Mouse (Mus musculus) brain, embryonic 14.5 days (tissue): Measurements from ENCODE around the gene Lman1l.

ENCODE experiments used
- CTCF ChIP-seq: fragments of 200-500 bp; IDR thresholded peaks from 2 replicates; pipeline ENCODE4 v1.5.1; 2012; ENCODE audit warnings: inconsistent platforms, mild to moderate bottlenecking, moderate library complexity, borderline replicate concordance; ENCODE audit not compliant: insufficient read depth, insufficient read length; ENCODE audit errors: extremely low read depth
- POLR2A ChIP-seq: fragments of 200-500 bp; IDR thresholded peaks from 2 replicates; pipeline ENCODE4 v1.6.1; 2012; ENCODE audit warnings: mild to moderate bottlenecking, inconsistent platforms, borderline replicate concordance; ENCODE audit not compliant: poor library complexity, insufficient read depth, insufficient read length, severe bottlenecking; ENCODE audit errors: extremely low read depth

- TF ChIP-seq POLR2A, result no peak
- TF ChIP-seq CTCF, result no peak
Measured at GRCm38 (mm10) chr9:57628717-57629116, 8.1 kb upstream of the Lman1l start.
